Mouse (Mus musculus): ENCODE data around the gene 4430402I18Rik. TPM values are rescaled to one million over a fixed set of nuclear protein-coding genes. Genes with fewer than 3 reads are reported as not detected.
A peak's percentile ranks its signal among the peaks of the same experiment; 100 is the strongest.

The 4430402I18Rik gene
- total and polyA plus RNA-seq, 3 experiments, result 0.14 to 0.51 (median 0.15) TPM

DNA sequence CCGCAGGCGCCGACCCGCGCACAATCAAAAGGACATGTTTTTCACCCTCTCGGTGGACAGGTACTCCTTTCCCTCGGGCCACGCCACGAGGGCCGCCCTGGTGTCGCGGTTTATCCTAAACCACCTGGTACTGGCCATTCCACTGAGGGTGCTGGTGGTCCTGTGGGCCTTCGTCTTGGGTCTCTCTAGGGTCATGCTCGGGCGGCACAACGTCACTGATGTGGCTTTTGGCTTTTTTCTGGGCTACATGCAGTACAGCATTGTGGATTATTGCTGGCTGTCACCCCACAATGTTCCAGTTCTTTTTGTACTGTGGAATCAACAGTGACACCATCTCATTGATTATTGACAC lies 3.1 kb downstream of the 4430402I18Rik start:
- no peak for DNase-seq (ENCODE audit: extremely low read depth)
- H3K27me3 ChIP-seq (replicated peaks), result no peaks in the 10 kb centered on the region
- H3K27ac ChIP-seq (ENCODE audit: insufficient read depth, low read depth), result no peak overlapping the region
- peaks cover 6 to 17% of the 10 kb centered on the region in 2 experiments; a peak in 3 of 4 replicates for H3K4me1 ChIP-seq (ENCODE audit: control insufficient read depth in 1 of 2, insufficient read depth in 2 of 2)
- H3K9ac ChIP-seq (ENCODE audit: insufficient read depth, low read depth), result peak overlapping the region; percentile 35
- in situ Hi-C loops (cut with MboI; ENCODE audit: low pct_ligation_motif_present, low pct_unique_long_range_greater_than_20kb, low sequenced_read_pairs), result no loop called here
- no peaks in the 10 kb centered on the region for H3K79me2 ChIP-seq (replicated peaks; ENCODE audit: control insufficient read depth, extremely low read depth, insufficient read depth, poor library complexity, severe bottlenecking)
- TF ChIP-seq CTCF (conservative IDR thresholded peaks at IDR 0.05 in 1 of 2, IDR thresholded peaks at IDR 0.05 in 1 of 2; ENCODE audit: low read depth in 2 of 2, low read length in 2 of 2) (no peak), MXI1 (IDR thresholded peaks at IDR 0.05; ENCODE audit: low read depth, low read length) (no peak), HCFC1 (IDR thresholded peaks at IDR 0.05; ENCODE audit: low read depth, low read length) (no peak), MAX (IDR thresholded peaks at IDR 0.05; ENCODE audit: low read length) (no peak), CHD2 (IDR thresholded peaks at IDR 0.05; ENCODE audit: low read length) (no peak), SIN3A (IDR thresholded peaks at IDR 0.05; ENCODE audit: low read length) (no peak), JUND (conservative IDR thresholded peaks at IDR 0.05; ENCODE audit: low read depth, low read length) (no peak), USF1 (IDR thresholded peaks at IDR 0.05; ENCODE audit: low read depth, low read length) (no peak), JUN (IDR thresholded peaks at IDR 0.05; ENCODE audit: insufficient read depth, low read depth, low read length) (no peak)
- peak overlapping the region; percentile 48 for H3K4me2 ChIP-seq (ENCODE audit: insufficient read depth, low read depth, poor library complexity, severe bottlenecking)
- peaks cover 0 to 9% of the 10 kb centered on the region in 2 experiments for H3K36me3 ChIP-seq (replicated peaks in 1 of 2; ENCODE audit: control insufficient read depth in 1 of 2, insufficient read depth in 1 of 2, low read length in 1 of 2)
- H3K4me3 ChIP-seq (replicated peaks in 1 of 3; ENCODE audit: low read depth in 2 of 3, low read length in 2 of 3, poor library complexity in 1 of 3), result peak overlapping the region; percentile 61 to 88 (median 71)
- H3K9me3 ChIP-seq (replicated peaks; ENCODE audit: low read length), result no peaks in the 10 kb centered on the region
- dilution Hi-C loops (cut with MboI; ENCODE audit: extremely low pct_ligation_motif_present, extremely low pct_unique_long_range_greater_than_20kb, low sequenced_read_pairs), result no loop called here

DNA sequence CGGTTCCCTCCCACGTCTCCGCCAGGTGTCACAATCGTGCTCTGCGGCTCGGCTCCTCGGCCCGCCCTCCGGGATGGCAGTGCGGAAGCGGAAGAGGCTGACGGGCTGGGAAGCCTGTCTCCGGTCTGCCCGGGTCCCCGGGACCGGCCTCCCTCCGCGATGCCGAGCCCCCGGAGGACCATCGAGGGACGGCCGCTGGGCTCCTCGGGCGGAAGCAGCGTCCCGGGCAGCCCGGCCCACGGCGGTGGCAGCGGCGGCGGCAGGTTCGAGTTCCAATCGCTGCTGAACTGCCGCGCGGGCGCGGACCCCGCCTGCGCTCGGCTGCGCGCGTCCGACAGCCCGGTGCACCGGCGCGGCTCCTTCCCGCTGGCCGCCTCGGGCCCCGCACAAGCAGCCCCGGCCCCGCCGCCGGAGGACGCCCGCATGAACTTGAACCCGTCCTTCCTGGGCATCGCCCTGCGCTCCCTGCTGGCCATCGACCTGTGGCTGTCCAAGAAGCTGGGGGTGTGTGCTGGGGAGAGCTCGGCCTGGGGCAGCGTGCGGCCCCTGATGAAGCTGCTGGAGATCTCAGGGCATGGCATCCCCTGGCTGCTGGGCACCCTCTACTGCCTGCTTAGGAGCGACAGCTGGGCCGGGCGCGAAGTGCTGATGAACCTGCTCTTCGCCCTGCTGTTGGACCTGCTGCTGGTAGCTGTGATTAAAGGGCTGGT lies 3.6 kb downstream of the 4430402I18Rik start, which contains the start of gene Plpp6:
Gene Plpp6 (plus strand): TSS at position 112 of the 710 bp plus-strand sequence.
- no peaks in the 10 kb centered on the region for H3K9me3 ChIP-seq (replicated peaks; ENCODE audit: low read length)
- DNase-seq (ENCODE audit: extremely low read depth), result peak; percentile 68
- H3K4me1 ChIP-seq (ENCODE audit: control insufficient read depth in 1 of 2, insufficient read depth in 2 of 2), result peaks cover 4 to 17% of the 10 kb centered on the region in 2 experiments; a peak in 3 of 4 replicates
- H3K36me3 ChIP-seq (replicated peaks in 1 of 2; ENCODE audit: control insufficient read depth in 1 of 2, insufficient read depth in 1 of 2, low read length in 1 of 2), result peaks cover 0 to 9% of the 10 kb centered on the region in 2 experiments
- H3K27ac ChIP-seq (ENCODE audit: insufficient read depth, low read depth), result no peak within 1 kb of the TSS
- peak within 1 kb of the TSS; percentile 61 to 88 (median 71) for H3K4me3 ChIP-seq (replicated peaks in 1 of 3; ENCODE audit: low read depth in 2 of 3, low read length in 2 of 3, poor library complexity in 1 of 3)
- H3K4me2 ChIP-seq (ENCODE audit: insufficient read depth, low read depth, poor library complexity, severe bottlenecking), result peak within 1 kb of the TSS; percentile 81
- in situ Hi-C loops (cut with MboI; ENCODE audit: low pct_ligation_motif_present, low pct_unique_long_range_greater_than_20kb, low sequenced_read_pairs) (no loop called here), dilution Hi-C loops (cut with MboI; ENCODE audit: extremely low pct_ligation_motif_present, extremely low pct_unique_long_range_greater_than_20kb, low sequenced_read_pairs) (no loop called here)
- peak within 1 kb of the TSS; percentile 35 for H3K9ac ChIP-seq (ENCODE audit: insufficient read depth, low read depth)
- no peaks in the 10 kb centered on the region for H3K79me2 ChIP-seq (replicated peaks; ENCODE audit: control insufficient read depth, extremely low read depth, insufficient read depth, poor library complexity, severe bottlenecking)
- no peaks in the 10 kb centered on the region for H3K27me3 ChIP-seq (replicated peaks)
- no peak for TF ChIP-seq ZKSCAN1 (IDR thresholded peaks at IDR 0.05; ENCODE audit: borderline replicate concordance, low read depth, low read length)
- peak; percentile 72 for TF ChIP-seq NELFE (IDR thresholded peaks at IDR 0.05; ENCODE audit: low read depth, low read length)
- TF ChIP-seq TCF12 (IDR thresholded peaks at IDR 0.05; ENCODE audit: low read depth, low read length), result peak; percentile 79
- no peak for TF ChIP-seq ETS1 (conservative IDR thresholded peaks at IDR 0.05; ENCODE audit: low read depth, low read length)
- peak; percentile 81 for TF ChIP-seq POLR2A (IDR thresholded peaks at IDR 0.05; ENCODE audit: low read depth, low read length)
- 0 out of 2 replicates have a peak, but pooled peaks have one; percentile 39 for TF ChIP-seq KAT2A (IDR thresholded peaks at IDR 0.05; ENCODE audit: insufficient replicate concordance, low read length)
- TF ChIP-seq SIN3A (IDR thresholded peaks at IDR 0.05; ENCODE audit: low read length), result peak; percentile 63
- no peak for TF ChIP-seq EP300 (IDR thresholded peaks at IDR 0.05; ENCODE audit: low read length)
- peak; percentile 78; the same call in 1 of the 2 replicates for TF ChIP-seq UBTF (IDR thresholded peaks at IDR 0.05; ENCODE audit: low read depth, low read length)
- TF ChIP-seq SMC3 (IDR thresholded peaks at IDR 0.05; ENCODE audit: low read depth, low read length), result peak; percentile 59
- peak; percentile 34 for TF ChIP-seq RAD21 (IDR thresholded peaks at IDR 0.05; ENCODE audit: low read depth, low read length)
- TF ChIP-seq MAZ (IDR thresholded peaks at IDR 0.05; ENCODE audit: low read depth, low read length), result 0 out of 2 replicates have a peak, but pooled peaks have one; percentile 8
- TF ChIP-seq HCFC1 (IDR thresholded peaks at IDR 0.05; ENCODE audit: low read depth, low read length), result peak; percentile 62
- peak; percentile 47; the same call in 1 of the 2 replicates for TF ChIP-seq MEF2A (IDR thresholded peaks at IDR 0.05; ENCODE audit: borderline replicate concordance, low read depth, low read length)
- peak in 1 of 2 experiments; percentile 66; a peak in 2 of 4 replicates for TF ChIP-seq CTCF (conservative IDR thresholded peaks at IDR 0.05 in 1 of 2, IDR thresholded peaks at IDR 0.05 in 1 of 2; ENCODE audit: low read depth in 2 of 2, low read length in 2 of 2)
- no peak for TF ChIP-seq ZNF384 (IDR thresholded peaks at IDR 0.05; ENCODE audit: low read depth, low read length)
- peak; percentile 95 for TF ChIP-seq ELF1 (IDR thresholded peaks at IDR 0.05; ENCODE audit: low read depth, low read length)
